Mouse (Mus musculus) liver, postnatal 0 days (tissue): ENCODE results near the gene Mthfsl. TPM values are rescaled to one million over a fixed set of nuclear protein-coding genes. Genes with fewer than 3 reads are reported as not detected.
"Not testable (repeated sequence)": the region's sequence is repeated elsewhere in the genome, so short reads cannot be mapped to it uniquely, and the experiment has no call there.

ENCODE experiments used
- ATAC-seq: fragments of 200-750 bp; cut with Nextera tagmentation; 2 replicates; pipeline ENCODE4 v1.8.0; 2017; ENCODE audit warnings: mild to moderate bottlenecking, moderate library complexity
- DNase-seq: peaks from one replicate; pipeline ENCODE4 v3.0.0-alpha.2; 2016
- H3K27ac ChIP-seq: fragments of 300-500 bp; sonication (generic); 2 replicates; pipeline ENCODE4 v1.5.1; 2014; ENCODE audit warnings: antibody characterized with exemption, moderate library complexity, mild to moderate bottlenecking, low read depth
- H3K27me3 ChIP-seq: fragments of 300-500 bp; sonication (generic); 2 replicates; pipeline ENCODE4 v1.6.1; 2014; ENCODE audit warnings: low read length, control low read depth, mixed read lengths; ENCODE audit not compliant: insufficient read depth
- H3K36me3 ChIP-seq: fragments of 300-500 bp; sonication (generic); replicated peaks from 2 replicates; pipeline ENCODE4 v1.6.1; 2014; ENCODE audit warnings: mild to moderate bottlenecking, control low read depth, low read length, moderate library complexity, mixed read lengths; ENCODE audit not compliant: insufficient read depth
- H3K4me1 ChIP-seq: fragments of 300-500 bp; sonication (generic); 2 replicates; pipeline ENCODE4 v1.6.1; 2014; ENCODE audit warnings: antibody characterized with exemption, mild to moderate bottlenecking, control low read depth; ENCODE audit not compliant: insufficient read depth
- H3K4me2 ChIP-seq: fragments of 300-500 bp; sonication (generic); 2 replicates; pipeline ENCODE4 v1.6.1; 2014; ENCODE audit warnings: low read depth, mild to moderate bottlenecking, low read length, moderate library complexity, mixed read lengths
- H3K4me3 ChIP-seq: fragments of 300-500 bp; sonication (generic); 2 replicates; pipeline ENCODE4 v1.5.1; 2014; ENCODE audit warnings: low read depth, low read length
- H3K9ac ChIP-seq: fragments of 300-500 bp; sonication (generic); replicated peaks from 2 replicates; pipeline ENCODE4 v1.6.1; 2014; ENCODE audit warnings: mild to moderate bottlenecking, moderate library complexity
- H3K9me3 ChIP-seq: fragments of 300-500 bp; sonication (generic); 2 replicates; pipeline ENCODE4 v1.6.1; 2016; ENCODE audit warnings: mild to moderate bottlenecking, control low read depth, low read length, mixed read lengths
- CTCF ChIP-seq: sonication (generic); IDR thresholded peaks from 2 replicates; pipeline ENCODE4 v1.5.1; 2016; ENCODE audit warnings: antibody characterized with exemption, low read depth
- WGBS: fragments of 180-500 bp; shearing (Covaris S2); extraction: QIAGEN DNeasy Blood & Tissue Kit; methylation state at CpG from one replicate; pipeline ENCODE4 v1.1.7; 2014; ENCODE audit not compliant: insufficient replicate concordance; 5-methylcytosine and 5-hydroxymethylcytosine counted together
- polyA plus RNA-seq: library from polyadenylated mRNA; unstranded; fragments of >200 nt; fragmentation: Nextera tagmentation; extraction: Ambion mirVana; gene quantifications from 2 replicates; pipeline ENCODE4 v1.2.1, GENCODE M21; 2015

Gene Mthfsl
- 50.3 and 50.6 TPM in 2 replicates for polyA plus RNA-seq

DNA sequence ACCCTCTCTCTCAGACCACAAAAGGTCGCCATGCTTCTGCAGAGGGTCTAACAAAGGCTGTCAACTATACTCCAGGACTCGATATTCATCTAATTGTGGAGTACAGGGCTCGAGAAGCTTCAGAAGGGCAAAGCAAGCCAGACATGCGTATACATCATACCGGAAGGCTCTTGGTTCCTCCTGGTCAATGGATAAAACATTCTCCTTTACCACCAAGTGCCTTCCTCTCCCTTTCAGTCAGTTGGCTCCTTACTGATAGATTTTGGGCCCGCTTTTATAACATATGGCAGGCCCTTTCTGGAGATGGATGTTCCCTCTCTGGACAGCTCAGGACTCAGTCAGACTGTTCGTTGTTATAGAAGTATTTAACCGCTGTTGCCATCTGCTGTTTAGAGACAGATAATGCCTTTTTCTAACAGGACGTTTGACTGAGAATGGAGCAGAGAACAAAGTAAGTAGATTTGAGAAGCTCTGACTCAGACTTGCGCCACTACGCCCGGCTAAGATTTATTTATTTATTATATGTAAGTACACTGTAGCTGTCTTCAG is at the start of gene Mthfsl:
Mthfsl (minus strand) TSS at position 308 of the 549 bp plus-strand sequence.
- peak; percentile 60 for ATAC-seq
- DNase-seq, H3K9me3 ChIP-seq, H3K36me3 ChIP-seq, H3K4me1 ChIP-seq, H3K27me3 ChIP-seq: not testable (repeated sequence)
- H3K9ac ChIP-seq, result peak within 1 kb of the TSS; percentile 30
- TF ChIP-seq CTCF, result peak; percentile 31; the same call in 1 of the 2 replicates
- H3K4me3 ChIP-seq, result peak within 1 kb of the TSS; percentile 37
- WGBS, result 12% methylated on average over 11 of the region's 12 CpGs
- peak within 1 kb of the TSS; percentile 57; the same call in 1 of the 2 replicates for H3K4me2 ChIP-seq
- H3K27ac ChIP-seq, result peak within 1 kb of the TSS; percentile 82

DNA sequence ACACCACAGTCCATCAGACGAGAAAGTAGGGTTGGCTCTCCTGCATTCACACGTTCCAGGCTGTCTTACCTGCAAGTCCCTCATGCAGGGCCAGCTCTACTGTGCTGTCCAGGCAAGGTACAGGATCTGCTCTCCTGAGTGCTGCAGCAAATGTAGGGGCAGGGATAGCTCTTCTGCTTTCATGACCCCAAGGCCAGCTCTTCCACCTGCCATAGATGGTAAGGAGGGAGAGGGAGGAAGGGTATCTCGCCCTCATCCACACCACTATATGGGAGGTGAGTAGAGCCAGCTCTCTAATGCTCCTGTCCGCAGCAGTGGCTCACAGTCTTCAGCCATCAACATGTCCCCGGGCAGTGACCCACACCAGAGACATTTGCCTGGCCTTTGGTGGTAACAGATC is 49.4 kb upstream of the Mthfsl start:
- not testable (repeated sequence) for H3K4me1 ChIP-seq, ATAC-seq, DNase-seq, H3K27ac ChIP-seq, H3K36me3 ChIP-seq, H3K9ac ChIP-seq, H3K9me3 ChIP-seq, H3K27me3 ChIP-seq, H3K4me2 ChIP-seq, H3K4me3 ChIP-seq
- WGBS, result 71% methylated on average over 4 of the region's 5 CpGs

- not testable (repeated sequence) for H3K36me3 ChIP-seq, DNase-seq, H3K4me2 ChIP-seq, H3K4me1 ChIP-seq, H3K27ac ChIP-seq, H3K4me3 ChIP-seq, H3K9ac ChIP-seq, H3K9me3 ChIP-seq, H3K27me3 ChIP-seq, ATAC-seq
- no CpG with 5 or more reads among the region's 2 CpGs for WGBS
- TF ChIP-seq CTCF, result peak; percentile 51
These were observed 26.6 kb upstream of the Mthfsl start for GRCm38 (mm10) chr9:88746687-88747086.

- ATAC-seq, DNase-seq, H3K4me1 ChIP-seq, H3K9ac ChIP-seq, H3K4me2 ChIP-seq, H3K9me3 ChIP-seq, H3K4me3 ChIP-seq, H3K27me3 ChIP-seq, H3K36me3 ChIP-seq, H3K27ac ChIP-seq: not testable (repeated sequence)
- no CpG with 5 or more reads among the region's 2 CpGs for WGBS
These were observed 25.9 kb upstream of the Mthfsl start for GRCm38 (mm10) chr9:88746046-88746445.

DNA sequence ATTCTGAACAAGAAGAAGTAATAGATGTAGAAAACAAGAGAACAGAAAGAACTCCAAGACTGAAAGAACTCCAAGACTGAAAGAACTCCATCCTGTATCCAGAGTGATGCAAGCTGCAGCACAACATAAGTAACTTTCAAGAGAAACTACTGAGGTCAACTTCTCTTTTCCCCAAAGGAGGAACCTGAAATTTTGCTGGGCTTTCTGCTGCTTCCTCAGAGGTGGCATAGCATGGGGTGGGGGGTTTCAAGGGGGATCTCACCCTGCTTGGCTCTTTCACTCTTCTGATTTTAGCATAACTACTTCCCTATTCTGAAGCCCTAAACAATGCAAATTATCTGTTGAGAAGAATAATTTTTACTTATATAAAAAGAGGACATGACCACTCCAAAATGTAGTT is 15.2 kb upstream of the Mthfsl start:
- not testable (repeated sequence) for H3K9ac ChIP-seq, H3K4me1 ChIP-seq, H3K36me3 ChIP-seq, H3K27me3 ChIP-seq, H3K4me3 ChIP-seq, H3K27ac ChIP-seq, DNase-seq, H3K4me2 ChIP-seq, H3K9me3 ChIP-seq, ATAC-seq

- ATAC-seq, DNase-seq: not testable (repeated sequence)
These were observed 13.1 kb upstream of the Mthfsl start for GRCm38 (mm10) chr9:88733182-88733581.

DNA sequence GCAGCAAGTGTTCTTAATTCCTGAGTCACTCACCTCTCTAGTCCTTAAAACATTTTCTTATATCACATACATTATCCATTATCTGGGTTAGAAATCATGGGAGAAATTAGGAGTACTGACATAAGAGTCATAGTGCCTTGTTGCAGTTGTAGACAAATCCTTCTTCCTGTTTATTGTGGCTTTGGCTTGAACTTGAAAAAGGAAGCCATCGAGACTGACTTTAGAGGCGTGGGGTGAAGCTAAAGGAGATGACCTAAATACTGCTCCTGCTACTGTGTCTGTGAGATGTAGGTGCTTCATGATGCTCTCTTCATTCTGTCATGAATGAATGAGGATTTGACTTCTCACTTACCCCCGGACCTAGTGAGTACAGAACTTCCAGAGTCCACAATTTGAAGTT is 12.2 kb upstream of the Mthfsl start:
- H3K9ac ChIP-seq, H3K4me1 ChIP-seq, H3K27me3 ChIP-seq, H3K4me3 ChIP-seq, H3K36me3 ChIP-seq, ATAC-seq, H3K4me2 ChIP-seq, DNase-seq, H3K27ac ChIP-seq, H3K9me3 ChIP-seq: not testable (repeated sequence)
- whole genome bisulfite sequencing, result 74% methylated on average over 1 of the region's 3 CpGs

More at GRCm38 (mm10) chr9:88733182-88733581, 13.1 kb upstream of the Mthfsl start:
- not testable (repeated sequence) for H3K27me3 ChIP-seq, H3K4me2 ChIP-seq, H3K27ac ChIP-seq, H3K9ac ChIP-seq, H3K4me3 ChIP-seq, H3K4me1 ChIP-seq, H3K9me3 ChIP-seq, H3K36me3 ChIP-seq
- 71% methylated on average over 1 of the region's 1 CpGs for WGBS

GRCm38 (mm10) chr9:88731728-88732127 is 11.6 kb upstream of the Mthfsl start, which contains the start of gene Bcl2a1d:
Bcl2a1d (minus strand) TSS chr9:88731914.
- H3K4me3 ChIP-seq, H3K4me1 ChIP-seq, H3K4me2 ChIP-seq, DNase-seq, H3K27me3 ChIP-seq, H3K27ac ChIP-seq, H3K36me3 ChIP-seq, H3K9me3 ChIP-seq, H3K9ac ChIP-seq: not testable (repeated sequence)
- ATAC-seq, result peak; percentile 31; the same call in 1 of the 2 replicates
- 38% methylated on average over 5 of the region's 5 CpGs for WGBS

DNA sequence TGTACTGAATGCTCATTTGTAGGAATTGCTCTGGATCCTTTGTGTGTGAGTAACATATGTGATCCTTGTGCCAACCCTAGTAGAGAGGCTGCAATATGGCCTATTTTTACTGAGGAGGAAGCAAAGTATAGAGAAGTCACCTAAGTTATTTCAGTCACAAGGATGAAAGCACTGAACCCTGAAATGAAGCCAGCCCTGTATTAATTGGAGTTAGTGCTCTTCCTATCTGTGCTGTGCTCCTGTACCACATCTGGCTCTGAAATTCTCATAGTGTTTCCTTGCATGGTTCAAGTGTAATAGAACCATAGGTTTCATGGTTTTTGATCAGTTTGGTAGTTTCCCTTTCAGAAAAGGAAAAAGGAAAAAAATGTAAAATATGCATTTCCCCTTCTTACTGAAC is 8.2 kb upstream of the Mthfsl start:
- H3K4me2 ChIP-seq, H3K9me3 ChIP-seq, H3K4me1 ChIP-seq, H3K27ac ChIP-seq, DNase-seq, H3K27me3 ChIP-seq, H3K36me3 ChIP-seq, H3K4me3 ChIP-seq, ATAC-seq, H3K9ac ChIP-seq: not testable (repeated sequence)

DNA sequence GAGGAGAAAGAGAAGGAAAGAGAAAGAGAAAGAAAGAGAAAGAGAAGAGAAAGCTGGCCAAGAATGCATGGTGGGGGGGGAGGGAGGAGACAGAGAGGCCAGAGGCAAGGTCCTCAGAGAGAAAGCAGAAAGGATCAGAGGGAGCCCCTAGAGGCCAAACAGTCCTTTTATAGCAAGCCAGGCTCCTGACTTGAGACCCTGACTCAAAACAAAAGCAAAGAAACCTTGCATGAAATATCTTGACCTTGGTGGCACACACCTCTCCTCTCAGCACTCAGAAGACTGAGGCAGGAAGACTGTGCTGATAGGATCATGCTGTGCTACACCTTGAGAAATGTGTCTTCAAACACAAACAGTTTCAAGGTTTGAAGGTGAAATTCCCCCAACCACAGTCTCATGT is 1.5 kb upstream of the Mthfsl start:
- H3K4me3 ChIP-seq, H3K4me2 ChIP-seq, ATAC-seq, H3K27me3 ChIP-seq, H3K4me1 ChIP-seq, H3K27ac ChIP-seq, H3K9me3 ChIP-seq, DNase-seq, H3K36me3 ChIP-seq, H3K9ac ChIP-seq: not testable (repeated sequence)
